Mouse (Mus musculus) cerebellum, postnatal 10 days (tissue): ENCODE measurements around the gene Hoxa4.

Source experiments
- DNase-seq, 2 experiments: peaks; one replicate each; pipeline ENCODE4 v3.0.0; 2021; ENCODE audit warnings: mixed read lengths in 2 of 2

Gene Hoxa4

DNA sequence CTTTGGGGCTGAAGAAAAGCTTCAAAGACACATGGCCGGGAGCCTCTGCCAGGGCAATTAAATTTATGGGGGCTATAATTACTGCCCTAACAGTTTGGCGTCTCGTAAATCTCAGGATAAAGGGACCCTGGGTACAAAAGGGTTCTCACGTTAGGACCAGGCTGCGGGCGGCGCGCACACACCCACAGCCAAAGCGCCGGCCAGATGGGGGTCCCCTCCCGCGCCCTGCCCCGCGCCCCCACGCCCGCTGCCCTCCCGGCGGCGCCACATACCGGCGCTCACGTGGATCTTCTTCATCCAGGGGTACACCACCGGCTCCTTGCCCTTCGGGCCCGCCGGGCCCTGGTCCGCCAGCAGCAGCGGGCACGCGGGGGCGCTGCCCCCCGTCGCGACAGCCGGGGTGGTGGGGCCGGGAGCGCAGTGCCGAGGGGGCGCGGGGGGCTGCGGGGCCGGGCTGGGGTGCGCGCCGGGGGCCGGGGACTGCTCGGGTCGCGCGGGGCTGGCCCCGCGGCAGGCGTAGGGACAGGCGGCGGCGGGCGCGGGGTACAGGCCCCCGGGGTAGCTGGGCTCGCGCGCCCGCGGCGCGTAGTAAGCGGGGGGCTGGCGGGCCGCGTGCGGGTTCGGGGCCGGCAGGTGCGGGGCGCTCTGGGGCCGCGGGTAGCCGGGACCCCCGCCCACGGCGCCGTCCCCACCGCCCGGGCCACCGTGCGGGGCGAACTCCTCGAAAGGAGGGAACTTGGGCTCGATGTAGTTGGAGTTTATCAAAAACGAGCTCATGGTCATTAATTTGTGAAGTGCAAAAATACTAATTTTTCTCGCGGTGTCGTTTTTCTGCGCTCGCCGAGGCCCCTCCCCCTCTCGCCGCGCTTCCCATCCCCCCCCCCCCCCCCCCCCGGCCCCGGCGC, at the start of gene Hoxa4:
Hoxa4 (minus strand) TSS at position 848 of the 905 bp plus-strand sequence.
- no peak for DNase-seq

DNA sequence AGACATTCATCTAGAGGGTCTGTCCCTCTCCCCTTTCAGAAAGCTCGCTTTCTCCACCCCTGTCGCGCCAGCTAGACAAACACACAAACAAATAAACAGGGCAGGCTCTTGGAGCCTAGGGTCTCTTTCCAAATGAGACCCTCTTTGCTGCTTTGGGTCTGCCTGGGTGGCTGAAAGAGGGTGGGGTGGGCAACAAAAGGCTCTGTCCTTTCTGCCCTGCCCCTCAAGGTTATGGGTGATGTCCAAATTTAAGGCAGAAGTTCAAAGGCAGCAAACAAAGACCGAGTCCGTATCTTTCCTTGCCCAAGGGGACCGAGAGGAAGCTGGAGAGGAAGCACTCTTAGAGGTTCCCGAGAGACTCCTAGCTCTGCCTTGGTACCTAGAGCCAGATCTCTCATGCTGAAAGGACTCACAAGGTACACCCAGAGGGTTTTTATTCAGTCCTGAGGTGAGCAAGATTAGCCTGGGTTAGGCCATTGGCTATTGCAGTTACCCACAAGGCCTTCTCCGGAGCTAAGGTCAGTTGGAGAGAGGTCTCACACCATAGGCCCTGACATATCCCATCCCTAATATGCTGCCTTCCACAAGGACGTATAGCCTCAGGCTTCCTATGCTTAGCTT, 49.6 kb upstream of the Hoxa4 start:
- no peak for DNase-seq

- peak; percentile 76 to 78 for DNase-seq
Measured at GRCm38 (mm10) chr6:52240389-52241000, 48.9 kb upstream of the Hoxa4 start, which contains the start of gene Hoxa10. Hoxa10 (minus strand) TSS chr6:52240854.

- DNase-seq, result no peak
Measured at GRCm38 (mm10) chr6:52239625-52240388, 48.3 kb upstream of the Hoxa4 start.

DNA sequence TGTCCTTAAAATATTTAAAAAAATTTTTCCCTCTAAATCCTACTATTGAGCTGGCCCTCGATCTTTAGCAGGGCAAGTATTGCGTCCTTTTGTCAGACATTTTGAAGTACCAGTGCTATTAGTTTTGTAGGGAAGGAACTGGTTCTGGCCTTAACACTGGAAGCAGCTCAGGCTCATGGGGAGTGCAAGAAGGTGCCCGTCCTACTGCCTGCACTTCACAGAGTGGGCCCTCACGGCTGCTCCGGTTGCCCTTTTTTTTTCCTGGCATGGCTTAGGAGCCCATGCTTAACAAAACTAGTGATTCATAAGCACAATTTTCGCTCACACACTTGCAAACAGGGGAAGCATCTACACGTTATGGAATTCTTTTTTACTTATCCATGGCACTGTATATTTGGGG, 47.4 kb upstream of the Hoxa4 start:
- no peak for DNase-seq

GRCm38 (mm10) chr6:52238155-52238545, 46.6 kb upstream of the Hoxa4 start:
- DNase-seq, result no peak

DNA sequence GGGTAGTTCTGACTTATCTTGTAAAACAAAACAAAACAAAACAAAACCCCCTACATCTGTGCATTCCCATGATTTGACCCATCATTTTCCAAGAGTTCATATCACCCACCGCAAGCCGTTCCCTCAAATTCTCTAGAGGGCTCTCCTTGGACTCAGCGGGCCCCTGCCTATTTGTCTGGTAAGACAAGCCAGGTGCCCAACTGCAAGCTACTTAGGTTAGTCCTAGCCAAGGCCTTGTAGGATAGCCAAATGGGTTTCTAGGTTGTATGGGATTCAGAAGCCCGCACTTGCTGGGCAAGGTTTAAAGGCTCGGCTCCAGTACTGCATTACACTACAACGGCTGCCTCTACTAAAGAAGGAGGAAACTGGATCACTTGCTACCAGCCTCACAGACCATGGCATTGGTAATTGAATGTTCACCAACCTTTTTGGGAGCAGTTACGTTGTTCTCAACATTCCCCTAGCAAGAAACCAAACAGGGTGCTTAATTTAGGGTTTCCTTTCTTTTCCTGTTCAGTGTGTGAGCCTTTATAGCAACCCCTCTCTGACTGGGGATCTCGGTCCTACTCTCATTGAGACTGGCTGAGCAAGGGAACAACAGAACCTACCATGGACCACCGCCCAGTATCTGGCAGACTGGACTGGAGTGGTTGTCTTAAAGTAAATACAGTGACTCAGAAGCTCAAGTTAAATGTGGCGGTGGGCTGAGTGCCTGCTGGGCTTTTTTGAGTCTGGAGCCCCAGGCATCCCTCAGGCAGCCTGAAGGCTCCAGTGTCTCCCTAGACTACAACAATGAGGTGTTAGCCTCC, 46.0 kb upstream of the Hoxa4 start:
- DNase-seq, result no peak

- no peak for DNase-seq
Measured at GRCm38 (mm10) chr6:52236806-52237205, 45.3 kb upstream of the Hoxa4 start.

DNA sequence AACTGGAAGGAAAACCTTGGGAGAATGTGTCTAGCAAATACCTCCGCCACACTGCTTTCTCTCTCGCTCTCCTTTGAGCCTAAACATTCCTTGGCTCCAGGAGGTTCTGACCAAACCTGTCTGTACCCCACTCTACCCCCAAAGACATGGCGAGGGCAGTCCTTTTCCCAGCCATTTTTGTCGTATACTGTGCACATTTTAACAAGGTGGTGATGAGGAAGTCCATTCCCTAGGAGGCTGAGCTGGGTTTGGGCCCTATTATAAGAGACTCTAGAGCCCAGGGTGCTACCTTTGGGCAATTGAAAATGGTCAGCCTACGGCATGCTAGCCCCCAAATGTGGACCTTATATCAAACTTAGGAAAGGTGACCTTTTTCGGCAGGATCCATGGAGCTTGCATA, 44.3 kb upstream of the Hoxa4 start:
- no peak for DNase-seq

DNA sequence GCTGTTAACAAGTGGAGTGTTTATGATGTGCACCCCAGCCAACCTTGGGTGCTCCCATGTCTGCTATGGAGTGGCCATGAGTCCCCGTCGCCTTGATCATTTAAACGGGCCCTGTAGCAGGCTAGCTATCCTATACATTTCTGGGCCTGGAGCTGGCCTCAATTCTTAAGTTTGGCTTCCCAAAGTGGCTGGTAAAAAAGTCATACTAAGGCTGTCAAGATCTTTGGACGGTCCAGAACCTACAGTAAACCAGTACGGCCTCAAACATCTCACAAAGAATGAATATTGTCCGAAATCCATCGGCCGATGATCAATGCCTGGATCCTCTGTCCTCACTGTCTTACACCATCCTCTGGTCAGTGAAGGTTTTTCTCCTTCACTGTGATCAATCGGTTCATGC, 43.7 kb upstream of the Hoxa4 start:
- DNase-seq, result no peak

GRCm38 (mm10) chr6:52234428-52235140, 43.0 kb upstream of the Hoxa4 start:
- DNase-seq, result no peak

- no peak for DNase-seq
Measured at GRCm38 (mm10) chr6:52233546-52234427, 42.2 kb upstream of the Hoxa4 start.

DNA sequence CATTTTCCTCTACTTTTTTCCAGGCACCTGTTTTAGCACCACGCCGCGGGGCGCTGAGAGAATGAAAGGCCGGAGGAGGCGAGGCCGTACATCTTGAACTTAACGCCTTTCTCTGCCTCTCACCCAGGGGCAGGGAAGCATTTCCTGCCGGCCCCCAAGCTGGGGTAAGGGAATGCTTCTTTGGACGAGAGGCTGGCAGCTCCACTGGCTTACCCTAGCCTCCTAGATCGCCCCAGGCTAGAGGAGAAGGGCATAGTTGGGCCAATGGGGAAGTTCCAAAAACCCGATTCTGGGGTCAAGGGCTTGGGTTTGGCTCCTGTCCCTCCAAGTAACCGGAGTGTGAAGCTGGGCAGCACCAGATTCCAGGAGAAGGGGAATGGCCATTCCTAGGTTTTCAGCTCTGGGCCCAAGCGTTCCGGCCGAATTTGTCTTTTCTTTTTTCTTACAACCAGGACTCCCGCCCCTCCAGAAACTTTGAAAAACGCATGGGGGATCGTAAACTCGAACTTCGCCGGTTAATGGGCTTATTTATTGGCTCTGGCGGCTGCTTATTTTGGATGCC, 41.5 kb upstream of the Hoxa4 start:
- no peak for DNase-seq

- no peak for DNase-seq
Measured at GRCm38 (mm10) chr6:52232568-52232965, 41.0 kb upstream of the Hoxa4 start.

DNA sequence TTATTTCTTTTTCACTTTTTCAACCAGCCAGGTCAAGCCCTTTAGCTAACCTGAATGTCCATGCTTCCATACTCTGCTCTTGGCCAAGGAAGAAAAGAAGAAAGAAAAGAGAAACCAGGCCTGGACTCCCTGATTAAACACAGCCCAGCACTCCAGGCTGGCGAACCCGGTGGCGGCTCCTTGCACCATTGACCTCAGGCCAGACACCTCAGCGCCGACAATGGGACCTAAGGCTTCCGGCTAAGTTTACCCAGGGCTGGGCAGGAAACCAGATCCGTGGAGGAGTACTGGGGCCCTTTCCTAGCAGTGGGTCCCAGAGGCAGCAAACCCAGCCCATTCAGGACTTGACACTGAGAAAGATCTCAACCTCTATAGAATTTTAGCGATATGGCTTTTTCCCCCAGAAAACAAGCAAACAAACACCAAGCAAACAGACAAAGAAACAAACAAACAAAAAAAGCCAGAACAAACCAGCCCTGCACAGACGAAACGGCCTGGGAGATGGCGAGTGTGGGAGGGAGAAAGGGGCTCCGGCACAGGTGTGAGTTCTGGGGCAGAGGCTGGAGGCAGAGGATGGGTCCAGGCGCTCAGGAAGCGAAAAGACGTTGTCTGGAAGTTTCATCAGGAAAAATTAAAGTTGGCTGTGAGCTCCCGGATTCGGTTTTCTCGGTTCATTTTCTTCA, 40.5 kb upstream of the Hoxa4 start:
- DNase-seq, result no peak

DNA sequence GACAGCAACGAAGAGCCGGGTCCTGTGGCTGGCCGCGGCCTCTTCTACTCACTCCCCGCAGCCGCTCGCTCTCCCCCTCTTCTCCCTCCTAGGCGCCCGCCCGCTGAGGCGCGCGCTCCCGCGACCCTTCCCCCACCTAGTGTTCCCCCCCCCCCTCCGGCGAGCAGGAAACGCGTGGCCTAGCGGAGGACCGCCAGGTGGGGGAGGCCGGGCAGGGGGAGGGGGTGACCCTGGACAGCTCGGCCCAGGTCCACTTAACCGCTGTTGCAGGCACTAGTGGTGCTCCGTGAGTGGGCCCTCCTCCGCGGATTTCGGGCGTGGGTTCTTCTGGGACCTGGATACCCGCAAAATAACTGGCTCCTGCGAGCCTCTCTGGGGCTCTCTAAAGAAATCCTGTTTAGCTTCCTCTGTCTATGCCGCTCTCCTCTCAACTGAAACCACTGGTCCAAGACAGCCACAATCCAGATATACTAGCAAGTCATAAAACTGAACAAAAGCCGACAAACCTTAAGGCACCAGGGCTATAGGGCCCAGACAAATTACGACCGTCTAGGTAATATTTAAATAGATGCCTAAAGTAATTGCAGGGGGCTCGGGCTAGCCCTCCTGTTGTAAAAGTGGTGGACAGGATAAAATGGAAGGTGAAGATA, 39.1 kb upstream of the Hoxa4 start, which contains the start of gene Hoxa9:
Hoxa9 (minus strand) TSS at position 574 of the 650 bp plus-strand sequence.
- DNase-seq, result no peak

DNA sequence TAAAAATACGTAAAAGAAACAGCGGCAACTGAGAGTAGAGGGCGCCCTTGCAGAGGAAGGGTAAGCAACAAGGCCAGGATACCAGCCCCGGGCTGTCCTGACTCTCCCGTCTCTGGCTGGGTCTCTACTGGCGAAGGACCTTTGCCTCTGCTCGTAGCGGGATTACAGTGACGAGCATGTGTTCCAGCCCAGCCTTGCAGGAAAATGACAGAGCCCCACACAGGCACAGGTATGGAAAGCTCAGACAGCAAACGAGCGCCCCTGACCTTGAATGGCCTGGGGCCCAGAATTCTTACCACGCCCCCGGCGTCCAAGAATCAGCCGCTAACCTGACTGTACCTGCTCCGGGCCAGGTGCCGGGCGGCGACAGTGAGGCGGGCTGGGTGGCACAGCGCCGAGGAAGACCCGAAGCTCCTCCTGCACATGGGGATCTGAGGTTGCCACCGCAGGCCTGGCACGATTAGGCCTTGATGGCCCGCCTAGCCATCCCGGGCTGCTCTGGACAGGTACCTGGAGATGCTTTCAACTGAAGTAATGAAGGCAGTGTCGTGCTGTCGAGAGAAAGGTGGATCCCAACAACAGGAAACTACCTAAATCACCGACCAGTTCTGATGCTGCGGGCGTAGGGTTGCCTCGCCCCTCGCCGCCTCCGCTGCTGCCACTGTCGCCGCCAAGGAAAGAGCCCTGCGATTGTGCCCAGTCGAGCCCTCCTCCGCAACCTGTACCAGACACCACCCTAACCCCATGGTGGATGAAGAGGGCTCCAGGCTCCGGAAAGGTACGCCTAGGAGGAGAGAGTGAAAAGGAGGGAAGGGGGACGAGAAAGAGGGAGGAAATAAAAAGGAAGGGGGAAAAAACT, 38.2 kb upstream of the Hoxa4 start:
- DNase-seq, result no peak
